Mouse (Mus musculus) MEL (cell line): ENCODE results near the gene Fbln2. TPM values are rescaled to one million over a fixed set of nuclear protein-coding genes. Genes with fewer than 3 reads are reported as not detected.

Experiments
- DNase-seq: peaks from one replicate; pipeline ENCODE4 v3.0.0; 2011; ENCODE audit warnings: low read depth, low spot score
- H3K27ac ChIP-seq: 2 replicates; pipeline ENCODE4 v1.5.1; 2012; ENCODE audit warnings: low read depth, mild to moderate bottlenecking, control low read depth, low read length, moderate library complexity; ENCODE audit not compliant: control insufficient read depth
- H3K27me3 ChIP-seq, 2 experiments: fragments of 150-350 bp in 1 of 2; sonication (generic) in 1 of 2; 2 replicates each; pipeline ENCODE4 v1.6.1; 2012; ENCODE audit warnings: low read length in 2 of 2, mild to moderate bottlenecking in 2 of 2, improper control_type of control experiment in 1 of 2, moderate library complexity in 1 of 2; ENCODE audit not compliant: insufficient read depth in 2 of 2, control insufficient read depth in 1 of 2
- H3K36me3 ChIP-seq, 2 experiments: 2 replicates each; pipeline ENCODE4 v1.6.1; 2012 to 2014; ENCODE audit warnings: low read length in 2 of 2, improper control_type of control experiment in 1 of 2, inconsistent platforms in 1 of 2, mild to moderate bottlenecking in 1 of 2; ENCODE audit not compliant: insufficient read depth in 2 of 2, control insufficient read depth in 1 of 2
- H3K4me1 ChIP-seq, 2 experiments: fragments of 150-350 bp in 1 of 2; sonication (generic) in 1 of 2; 2 replicates each; pipeline ENCODE4 v1.6.1; 2012; ENCODE audit warnings: low read length in 2 of 2, improper control_type of control experiment in 1 of 2, mild to moderate bottlenecking in 1 of 2; ENCODE audit not compliant: insufficient read depth in 2 of 2, control insufficient read depth in 1 of 2
- H3K4me3 ChIP-seq, 2 experiments: fragments of 150-350 bp in 1 of 2; sonication (generic) in 1 of 2; 2 replicates each; pipeline ENCODE4 v1.5.1; 2012; ENCODE audit warnings: low read depth in 2 of 2, low read length in 2 of 2, mild to moderate bottlenecking in 2 of 2, moderate library complexity in 2 of 2, control low read depth in 1 of 2, improper control_type of control experiment in 1 of 2; ENCODE audit not compliant: control insufficient read depth in 1 of 2, insufficient read depth in 1 of 2
- H3K79me2 ChIP-seq: 2 replicates; pipeline ENCODE4 v1.6.1; 2012; ENCODE audit warnings: mild to moderate bottlenecking, low read length, moderate library complexity; ENCODE audit not compliant: control insufficient read depth, poor library complexity, insufficient read depth
- H3K9ac ChIP-seq: 2 replicates; pipeline ENCODE4 v1.6.1; 2012; ENCODE audit warnings: low read depth, mild to moderate bottlenecking, control low read depth, low read length, moderate library complexity; ENCODE audit not compliant: control insufficient read depth, poor library complexity, severe bottlenecking
- H3K9me3 ChIP-seq: fragments of 150-350 bp; sonication (generic); replicated peaks from 2 replicates; pipeline ENCODE4 v1.6.1; 2012; ENCODE audit warnings: mild to moderate bottlenecking, low read length, improper control_type of control experiment, moderate library complexity; ENCODE audit not compliant: insufficient read depth
- BHLHE40 ChIP-seq: IDR thresholded peaks from 2 replicates; pipeline ENCODE4 v1.6.1; 2012; ENCODE audit warnings: low read depth, mild to moderate bottlenecking, inconsistent platforms, low read length, improper control_type of control experiment, borderline replicate concordance
- CHD1 ChIP-seq: IDR thresholded peaks from 2 replicates; pipeline ENCODE4 v1.6.1; 2012; ENCODE audit warnings: low read depth, mild to moderate bottlenecking, inconsistent platforms, low read length, improper control_type of control experiment
- CHD2 ChIP-seq: IDR thresholded peaks from 2 replicates; pipeline ENCODE4 v1.6.1; 2011; ENCODE audit warnings: low read length, improper control_type of control experiment
- CTCF ChIP-seq, 3 experiments: IDR thresholded peaks in 2 of 3; conservative IDR thresholded peaks in 1 of 3; 2 replicates each; pipeline ENCODE4 v1.5.1; 2011 to 2012; ENCODE audit warnings: low read length in 3 of 3, low read depth in 2 of 3, mild to moderate bottlenecking in 2 of 3, improper control_type of control experiment in 1 of 3, inconsistent platforms in 1 of 3, mixed read lengths in 1 of 3, moderate library complexity in 1 of 3; ENCODE audit not compliant: control insufficient read depth in 1 of 3, insufficient read depth in 1 of 3, poor library complexity in 1 of 3, severe bottlenecking in 1 of 3
- E2F4 ChIP-seq: IDR thresholded peaks from 2 replicates; pipeline ENCODE4 v1.6.1; 2011; ENCODE audit warnings: low read depth, low read length, improper control_type of control experiment, borderline replicate concordance
- EP300 ChIP-seq, 2 experiments: IDR thresholded peaks; 2 replicates each; pipeline ENCODE4 v1.6.1; 2011; ENCODE audit warnings: improper control_type of control experiment in 2 of 2, low read length in 2 of 2, low read depth in 1 of 2, mild to moderate bottlenecking in 1 of 2
- ETS1 ChIP-seq: IDR thresholded peaks from 2 replicates; pipeline ENCODE4 v1.6.1; 2012; ENCODE audit warnings: low read depth, mild to moderate bottlenecking, inconsistent platforms, low read length, improper control_type of control experiment, moderate library complexity
- GABPA ChIP-seq: IDR thresholded peaks from 2 replicates; pipeline ENCODE4 v1.6.1; 2012; ENCODE audit warnings: low read depth, mild to moderate bottlenecking, inconsistent platforms, low read length, improper control_type of control experiment, moderate library complexity
- GATA1 ChIP-seq: IDR thresholded peaks from 2 replicates; pipeline ENCODE4 v1.6.1; 2011; ENCODE audit warnings: low read depth, low read length, improper control_type of control experiment
- HCFC1 ChIP-seq: IDR thresholded peaks from 2 replicates; pipeline ENCODE4 v1.6.1; 2012; ENCODE audit warnings: low read depth, mild to moderate bottlenecking, inconsistent platforms, low read length, improper control_type of control experiment, moderate library complexity
- JUND ChIP-seq: IDR thresholded peaks from 2 replicates; pipeline ENCODE4 v1.6.1; 2011; ENCODE audit warnings: low read depth, mild to moderate bottlenecking, improper control_type of control experiment, low read length
- KAT2A ChIP-seq: conservative IDR thresholded peaks from 2 replicates; pipeline ENCODE4 v1.6.1; 2012; ENCODE audit warnings: low read depth, low read length, improper control_type of control experiment, inconsistent platforms
- MAFK ChIP-seq: IDR thresholded peaks from 2 replicates; pipeline ENCODE4 v1.6.1; 2011; ENCODE audit warnings: low read depth, mild to moderate bottlenecking, low read length, improper control_type of control experiment, borderline replicate concordance
- MAX ChIP-seq: IDR thresholded peaks from 2 replicates; pipeline ENCODE4 v1.6.1; 2011; ENCODE audit warnings: low read length, improper control_type of control experiment
- MAZ ChIP-seq: IDR thresholded peaks from 2 replicates; pipeline ENCODE4 v1.6.1; 2012; ENCODE audit warnings: low read depth, mild to moderate bottlenecking, inconsistent platforms, low read length, improper control_type of control experiment
- MEF2A ChIP-seq: IDR thresholded peaks from 2 replicates; pipeline ENCODE4 v1.6.1; 2014; ENCODE audit warnings: low read depth, mild to moderate bottlenecking, inconsistent platforms, low read length, improper control_type of control experiment; ENCODE audit not compliant: poor library complexity, insufficient replicate concordance, severe bottlenecking; ENCODE audit errors: extremely low read depth
- MXI1 ChIP-seq: IDR thresholded peaks from 2 replicates; pipeline ENCODE4 v1.6.1; 2011; ENCODE audit warnings: mild to moderate bottlenecking, low read depth, low read length, improper control_type of control experiment
- NELFE ChIP-seq: IDR thresholded peaks from 2 replicates; pipeline ENCODE4 v1.6.1; 2011; ENCODE audit warnings: low read depth, low read length, improper control_type of control experiment
- NRF1 ChIP-seq: IDR thresholded peaks from 2 replicates; pipeline ENCODE4 v1.6.1; 2014; ENCODE audit warnings: low read depth, mild to moderate bottlenecking, inconsistent platforms, low read length, improper control_type of control experiment, moderate library complexity; ENCODE audit not compliant: poor library complexity, insufficient read depth, severe bottlenecking
- POLR2A ChIP-seq, 2 experiments: IDR thresholded peaks; 2 replicates each; pipeline ENCODE4 v1.6.1; 2011 to 2012; ENCODE audit warnings: low read length in 2 of 2, mild to moderate bottlenecking in 2 of 2, control low read depth in 1 of 2, improper control_type of control experiment in 1 of 2, low read depth in 1 of 2, moderate library complexity in 1 of 2; ENCODE audit not compliant: control insufficient read depth in 1 of 2, insufficient read depth in 1 of 2, poor library complexity in 1 of 2
- POLR2AphosphoS5 ChIP-seq: IDR thresholded peaks from 2 replicates; pipeline ENCODE4 v1.6.1; 2012; ENCODE audit warnings: low read depth, borderline replicate concordance, mild to moderate bottlenecking, inconsistent platforms, low read length, moderate library complexity, mixed read lengths
- RAD21 ChIP-seq: IDR thresholded peaks from 2 replicates; pipeline ENCODE4 v1.6.1; 2011; ENCODE audit warnings: mild to moderate bottlenecking, low read depth, low read length, improper control_type of control experiment
- RCOR1 ChIP-seq: IDR thresholded peaks from 2 replicates; pipeline ENCODE4 v1.6.1; 2012; ENCODE audit warnings: low read depth, mild to moderate bottlenecking, inconsistent platforms, low read length, improper control_type of control experiment
- SIN3A ChIP-seq: IDR thresholded peaks from 2 replicates; pipeline ENCODE4 v1.6.1; 2012; ENCODE audit warnings: low read length, improper control_type of control experiment, inconsistent platforms
- SMC3 ChIP-seq: IDR thresholded peaks from 2 replicates; pipeline ENCODE4 v1.6.1; 2011; ENCODE audit warnings: low read depth, low read length, improper control_type of control experiment
- TAL1 ChIP-seq: IDR thresholded peaks from 2 replicates; pipeline ENCODE4 v1.6.1; 2012; ENCODE audit warnings: mild to moderate bottlenecking, inconsistent platforms, low read length, moderate library complexity, mixed read lengths
- TBP ChIP-seq: IDR thresholded peaks from 2 replicates; pipeline ENCODE4 v1.8.0; 2011; ENCODE audit warnings: low read depth, low read length, improper control_type of control experiment
- TCF12 ChIP-seq: IDR thresholded peaks from 2 replicates; pipeline ENCODE4 v1.6.1; 2014; ENCODE audit warnings: low read depth, mild to moderate bottlenecking, inconsistent platforms, low read length, improper control_type of control experiment, moderate library complexity
- UBTF ChIP-seq: IDR thresholded peaks from 2 replicates; pipeline ENCODE4 v1.6.1; 2012; ENCODE audit warnings: low read depth, mild to moderate bottlenecking, inconsistent platforms, low read length, improper control_type of control experiment, moderate library complexity, borderline replicate concordance; ENCODE audit not compliant: insufficient read depth
- USF1 ChIP-seq: IDR thresholded peaks from 2 replicates; pipeline ENCODE4 v1.6.1; 2014; ENCODE audit warnings: low read depth, mild to moderate bottlenecking, inconsistent platforms, low read length, improper control_type of control experiment, moderate library complexity
- USF2 ChIP-seq, 2 experiments: IDR thresholded peaks; 2 replicates each; pipeline ENCODE4 v1.6.1; 2011 to 2012; ENCODE audit warnings: improper control_type of control experiment in 2 of 2, low read length in 2 of 2, borderline replicate concordance in 1 of 2, inconsistent platforms in 1 of 2, low read depth in 1 of 2, mild to moderate bottlenecking in 1 of 2; ENCODE audit not compliant: insufficient read depth in 1 of 2
- ZC3H11A ChIP-seq: IDR thresholded peaks from 2 replicates; pipeline ENCODE4 v1.6.1; 2012; ENCODE audit warnings: low read depth, mild to moderate bottlenecking, inconsistent platforms, low read length, improper control_type of control experiment
- ZKSCAN1 ChIP-seq: IDR thresholded peaks from 2 replicates; pipeline ENCODE4 v1.6.1; 2012; ENCODE audit warnings: low read depth, mild to moderate bottlenecking, inconsistent platforms, low read length, improper control_type of control experiment, moderate library complexity
- ZMIZ1 ChIP-seq: IDR thresholded peaks from 2 replicates; pipeline ENCODE4 v1.6.1; 2012; ENCODE audit warnings: low read depth, mild to moderate bottlenecking, inconsistent platforms, low read length, improper control_type of control experiment, moderate library complexity
- ZNF384 ChIP-seq: IDR thresholded peaks from 2 replicates; pipeline ENCODE4 v1.6.1; 2012; ENCODE audit warnings: low read depth, mild to moderate bottlenecking, inconsistent platforms, low read length, improper control_type of control experiment
- polyA plus RNA-seq, 2 experiments: library from polyadenylated mRNA; stranded (reverse) in 1 of 2; unstranded in 1 of 2; fragments of >175 nt in 1 of 2; fragments of >200 nt in 1 of 2; gene quantifications; 2 replicates each; pipeline versions ENCODE4 v1.2.1 to v1.2.4; 2012; ENCODE audit warnings: low replicate concordance in 2 of 2, low read depth in 1 of 2; ENCODE audit not compliant: insufficient read length in 2 of 2, insufficient read depth in 1 of 2, missing spikeins in 1 of 2
- total RNA-seq: library from RNA; depleted of rRNA; stranded (reverse); fragments of 300-350 nt; gene quantifications from 2 replicates; pipeline ENCODE4 v1.2.3, GENCODE M21; 2012

Gene Fbln2
- total and polyA plus RNA-seq, 3 experiments = 1.9 to 2.3 TPM; not detected in 1

DNA sequence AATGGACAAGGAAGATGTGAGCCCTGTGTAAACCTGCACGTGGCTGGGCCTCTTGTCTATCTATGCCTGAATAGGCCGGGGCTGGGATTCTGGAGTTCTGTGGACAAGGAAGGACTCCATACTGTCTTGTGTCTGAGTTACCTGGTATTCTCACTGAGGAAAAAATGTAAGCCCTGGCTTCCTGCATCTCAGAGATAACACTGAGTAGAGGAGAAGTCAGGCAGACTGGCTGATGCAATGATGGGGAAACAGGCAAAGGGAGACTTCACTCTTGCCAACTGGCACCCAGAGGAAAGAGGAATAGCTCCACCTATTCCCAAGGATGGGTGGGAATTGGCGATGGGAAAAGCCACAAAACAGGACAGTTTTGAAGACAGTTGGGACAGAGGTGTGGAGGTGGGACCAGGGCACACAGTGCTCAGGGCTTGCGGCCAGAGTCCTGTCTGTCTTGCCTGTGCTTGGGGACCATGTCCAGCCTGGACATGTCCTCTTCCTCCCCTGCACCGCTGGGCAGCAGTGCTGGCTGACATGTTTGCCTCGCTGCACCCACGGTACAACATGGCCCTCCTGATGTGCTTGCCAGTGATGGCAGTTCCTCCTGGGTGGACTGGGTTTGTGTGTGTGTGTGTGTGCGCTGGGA, 48.2 kb downstream of the Fbln2 start:
- Histone ChIP-seq H3K4me3 (peak overlapping the region in 1 of 2 experiments; percentile 22; a peak in 1 of 4 replicates), H3K79me2 (no peaks in the 10 kb centered on the region; the same call in 1 of the 2 replicates), H3K9ac (peak overlapping the region; percentile 80), H3K4me1 (peaks cover 6 to 36% of the 10 kb centered on the region in 2 experiments), H3K36me3 (peaks cover 0 to 27% of the 10 kb centered on the region in 2 experiments; a peak in 2 of 4 replicates), H3K9me3 (no peaks in the 10 kb centered on the region), H3K27me3 (no peaks in the 10 kb centered on the region), H3K27ac (peak overlapping the region; percentile 99)
- DNase-seq = peak; percentile 92
- TF ChIP-seq EP300 (IDR thresholded peaks at IDR 0.05; ENCODE audit: low read depth in 1 of 2, low read length in 2 of 2) = peak; percentile 91 to 96
- no peak for TF ChIP-seq ZKSCAN1
- TF ChIP-seq ZNF384 = 0 out of 2 replicates have a peak, but pooled peaks have one; percentile 35
- TF ChIP-seq TAL1 = peak; percentile 89
- peak; percentile 77 for TF ChIP-seq ETS1
- TF ChIP-seq SIN3A = peak; percentile 72
- TF ChIP-seq UBTF = no peak
- TF ChIP-seq ZMIZ1 = no peak; the same call in 1 of the 2 replicates
- 0 out of 2 replicates have a peak, but pooled peaks have one; percentile 4 for TF ChIP-seq CHD1
- TF ChIP-seq TBP = peak; percentile 71; the same call in 1 of the 2 replicates
- no peak for TF ChIP-seq E2F4
- no peak for TF ChIP-seq GABPA
- no peak for TF ChIP-seq MEF2A
- peak; percentile 89 for TF ChIP-seq TCF12
- TF ChIP-seq USF1 = no peak
- TF ChIP-seq GATA1 = peak; percentile 87
- TF ChIP-seq SMC3 = no peak
- no peak for TF ChIP-seq MAZ
- peak; percentile 68; the same call in 1 of the 2 replicates for TF ChIP-seq RCOR1
- no peak for TF ChIP-seq CHD2
- TF ChIP-seq MAX = no peak; the same call in none of the 2 replicates
- TF ChIP-seq BHLHE40 = no peak
- peak; percentile 14; the same call in 1 of the 2 replicates for TF ChIP-seq MXI1
- no peak for TF ChIP-seq MAFK
- TF ChIP-seq NRF1 = no peak
- no peak; the same call in 1 of the 2 replicates for TF ChIP-seq NELFE
- TF ChIP-seq JUND = peak; percentile 46; the same call in 1 of the 2 replicates
- no peak for TF ChIP-seq ZC3H11A
- no peak for TF ChIP-seq POLR2AphosphoS5
- no peak for TF ChIP-seq CTCF (IDR thresholded peaks at IDR 0.05 in 2 of 3, conservative IDR thresholded peaks at IDR 0.05 in 1 of 3; ENCODE audit: control insufficient read depth in 1 of 3, insufficient read depth in 1 of 3, low read depth in 2 of 3, low read length in 3 of 3, poor library complexity in 1 of 3, severe bottlenecking in 1 of 3)
- TF ChIP-seq POLR2A (IDR thresholded peaks at IDR 0.05; ENCODE audit: control insufficient read depth in 1 of 2, insufficient read depth in 1 of 2, low read depth in 1 of 2, low read length in 2 of 2, poor library complexity in 1 of 2) = peak; percentile 22 to 54; a peak in 2 of 4 replicates
- no peak for TF ChIP-seq RAD21
- TF ChIP-seq KAT2A = no peak
- no peak for TF ChIP-seq HCFC1
- no peak for TF ChIP-seq USF2 (IDR thresholded peaks at IDR 0.05; ENCODE audit: borderline replicate concordance in 1 of 2, insufficient read depth in 1 of 2, low read depth in 1 of 2, low read length in 2 of 2)
